Mouse (Mus musculus) embryonic stem cell, embryonic (primary cell): ENCODE results near the gene Edem3.

ENCODE experiments used
- CTCF ChIA-PET, 4 experiments: fragments of 300-600 bp in 2 of 4; fragments of 350-600 bp in 2 of 4; sonication (Branson Sonifier 250); formaldehyde crosslinking; loops; one replicate each; lab custom pipeline; 2022; ENCODE audit warnings: inconsistent platforms in 2 of 4; lab: Charles Lee
- POLR2A ChIA-PET, 4 experiments: fragments of 300-600 bp in 2 of 4; fragments of 350-600 bp in 2 of 4; sonication (Branson Sonifier 250); formaldehyde crosslinking; loops; one replicate each; lab custom pipeline; 2022; ENCODE audit warnings: antibody characterized with exemption in 4 of 4, inconsistent platforms in 1 of 4; lab: Charles Lee

The Edem3 gene

DNA sequence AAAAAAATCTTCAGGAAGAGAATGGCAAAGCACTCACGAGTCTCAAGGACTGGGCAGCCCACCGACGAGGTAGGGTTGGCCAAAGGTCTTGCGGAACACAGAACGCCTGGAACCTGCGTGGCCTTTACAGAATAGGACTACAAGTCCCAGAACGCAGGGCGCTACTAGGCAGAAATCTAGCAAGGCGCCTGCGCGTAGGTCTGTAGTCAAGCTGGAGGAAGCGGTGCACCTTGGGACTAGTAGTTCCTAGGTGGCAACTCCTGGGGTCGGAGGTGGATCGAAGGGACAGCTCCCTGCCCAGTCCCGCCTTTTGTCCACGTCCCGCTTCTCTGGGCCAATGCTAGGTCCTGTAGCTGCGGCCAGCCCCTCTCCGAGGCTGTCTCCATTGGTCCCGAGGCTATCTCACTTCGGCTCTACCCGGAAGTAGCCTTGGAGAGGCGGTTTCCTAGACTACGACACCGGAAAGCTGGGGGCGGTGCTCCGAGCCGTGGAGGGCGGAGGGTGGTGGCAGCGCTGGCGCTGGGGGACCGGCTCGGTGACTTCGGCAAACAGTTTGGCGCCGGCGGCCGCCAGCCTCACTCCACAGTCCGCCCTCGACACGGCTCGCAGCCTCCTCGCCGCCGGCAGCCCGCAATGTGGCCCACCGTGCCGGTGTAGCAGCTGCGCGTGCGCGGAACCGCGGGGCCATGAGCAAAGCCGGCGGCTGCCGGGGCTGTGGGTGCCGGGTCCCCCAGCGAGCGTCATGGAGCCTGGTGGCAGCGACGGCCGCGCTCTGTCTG, at the start of gene Edem3:
Gene Edem3, plus strand, starts transcription at position 491 of the 779 bp plus-strand sequence.
- CTCF ChIA-PET = interaction anchor here in 3 of 4 experiments (0.6 to 1.5 kb wide), 9 partner anchors 10 to 1548 kb away, joined by 3 to 8 read pairs (median 3); no protein-coding TSS in a partner anchor
- POLR2A ChIA-PET = interaction anchor here in 3 of 4 experiments (0.5 to 2.6 kb wide), 36 partner anchors 8 to 762 kb away, joined by 3 to 17 read pairs (median 4); partner anchors contain the start of genes Rnf2 (in 2 of the 3), Swt1 (in 2 of the 3), Trmt1l (in 2 of the 3) and 1700025G04Rik (in 1 of the 3)

DNA sequence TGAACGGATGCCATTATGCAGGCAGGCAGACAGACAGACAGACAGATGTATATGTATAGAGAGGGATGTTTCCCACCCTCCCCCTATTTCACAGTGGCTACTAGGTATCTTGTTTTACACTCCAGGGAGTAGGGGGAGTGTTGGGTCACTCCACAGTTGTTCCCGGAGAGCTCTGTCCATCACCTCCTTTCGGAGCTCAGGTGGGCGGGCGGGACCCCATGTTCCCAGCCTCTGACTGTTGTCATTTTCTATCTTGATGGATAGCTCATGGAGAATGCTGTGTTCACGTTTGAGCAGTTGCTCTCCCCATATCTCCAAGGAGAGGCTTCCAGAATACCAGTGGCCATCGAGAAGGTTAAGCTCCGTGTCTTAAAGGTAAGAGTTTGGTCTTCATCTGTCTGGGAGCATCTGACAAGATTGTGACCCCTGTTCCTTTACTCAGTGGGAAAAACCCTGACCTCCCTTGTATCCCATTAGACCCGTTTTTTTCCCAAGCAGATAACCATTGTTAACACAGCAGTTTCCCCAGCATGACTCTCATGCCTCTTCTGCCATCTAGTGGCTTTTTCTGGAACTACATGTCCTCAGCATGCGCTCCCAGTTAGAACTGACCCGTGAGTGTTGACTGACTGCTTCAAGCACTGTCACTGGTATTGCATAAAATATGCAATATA, 49.3 kb upstream of the Edem3 start:
- POLR2A ChIA-PET = interaction anchor here in 3 of 4 experiments (0.5 to 2.1 kb wide), 4 partner anchors 54 to 436 kb away, joined by 3 to 5 read pairs (median 4); no protein-coding TSS in a partner anchor
- CTCF ChIA-PET = interaction anchor here (0.6 to 3.4 kb wide), 22 partner anchors 12 to 329 kb away, joined by 3 to 21 read pairs (median 3); partner anchors contain the start of gene Rnf2 (in 1 of the 4)

DNA sequence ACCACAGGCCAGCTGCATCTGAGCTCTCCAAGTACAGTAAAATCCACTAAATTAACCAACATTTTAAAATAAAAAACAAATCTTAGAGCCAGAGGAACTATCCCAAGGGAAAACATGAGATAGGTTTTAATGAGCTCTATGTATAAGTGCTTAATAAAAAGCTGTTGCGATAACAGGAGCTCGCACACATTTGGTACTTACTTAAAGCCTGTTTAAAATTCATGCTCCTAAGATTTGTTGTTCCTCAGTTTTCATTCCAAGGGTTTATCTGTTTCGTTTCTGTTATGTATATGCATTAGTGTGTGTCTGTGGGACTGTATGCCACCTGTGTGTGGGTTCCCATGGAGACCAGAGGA, 48.8 kb upstream of the Edem3 start:
- CTCF ChIA-PET = interaction anchor here (0.5 to 3.4 kb wide), 24 partner anchors 12 to 1045 kb away, joined by 3 to 21 read pairs (median 3); partner anchors contain the start of gene Rnf2 (in 2 of the 4)
- POLR2A ChIA-PET = interaction anchor here in 2 of 4 experiments (0.9 to 1.5 kb wide), 2 partner anchors 54 to 208 kb away, joined by 3 to 4 read pairs; no protein-coding TSS in a partner anchor

DNA sequence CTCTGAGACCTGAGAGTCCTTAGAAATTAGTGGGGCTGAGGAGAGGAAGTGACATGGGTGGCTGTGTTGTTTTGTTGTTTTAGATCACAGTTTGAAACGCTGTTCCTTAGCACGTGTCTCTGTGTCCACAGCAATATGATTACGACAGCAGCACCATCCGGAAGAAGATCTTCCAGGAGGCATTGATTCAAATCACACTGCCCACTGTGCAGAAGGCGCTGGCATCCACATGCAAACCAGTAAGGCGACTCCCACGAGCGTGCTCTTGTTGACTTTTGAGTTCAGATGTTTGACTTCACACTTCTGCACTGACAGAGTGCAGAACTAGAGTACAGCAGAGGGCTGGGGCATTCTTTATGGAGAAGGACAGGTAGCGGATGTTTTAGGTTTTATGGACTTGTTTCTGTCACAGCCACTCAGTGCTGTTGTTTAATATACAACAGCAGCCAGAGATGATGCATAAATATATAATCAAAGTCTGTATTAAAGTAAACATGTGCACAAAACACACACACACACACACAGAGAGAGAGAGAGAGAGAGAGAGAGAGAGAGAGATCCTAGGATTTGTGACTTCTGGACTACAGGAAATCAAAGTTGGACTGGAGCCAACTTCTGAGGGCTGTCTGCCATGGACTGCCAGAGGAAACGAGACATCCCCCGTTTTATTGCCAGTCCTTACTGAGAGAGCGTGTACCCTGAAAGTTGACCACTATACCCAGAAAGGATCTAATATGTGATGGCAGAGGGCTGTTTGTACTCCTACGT, 46.0 kb upstream of the Edem3 start:
- ChIA-PET CTCF (no interaction called here), POLR2A (no interaction called here)

DNA sequence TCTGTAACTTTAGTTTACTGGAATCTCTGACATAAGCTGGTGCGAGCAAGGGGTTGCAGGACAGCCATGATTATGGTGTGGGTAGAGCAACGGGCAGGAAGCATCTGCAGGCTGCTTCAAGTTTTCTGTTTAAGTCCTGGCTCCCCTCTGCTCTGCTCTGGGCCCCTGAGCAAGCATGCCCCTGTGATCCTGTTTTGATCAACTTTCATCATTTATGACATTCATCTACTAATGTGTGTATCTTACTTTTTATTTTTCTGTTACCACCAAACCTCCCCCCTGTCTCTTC, 45.5 kb upstream of the Edem3 start:
- ChIA-PET CTCF (interaction anchor here in 1 of 4 experiments (0.6 kb wide), 1 partner anchor 235 kb away, joined by 4 read pairs; no protein-coding TSS in a partner anchor), POLR2A (no interaction called here)

DNA sequence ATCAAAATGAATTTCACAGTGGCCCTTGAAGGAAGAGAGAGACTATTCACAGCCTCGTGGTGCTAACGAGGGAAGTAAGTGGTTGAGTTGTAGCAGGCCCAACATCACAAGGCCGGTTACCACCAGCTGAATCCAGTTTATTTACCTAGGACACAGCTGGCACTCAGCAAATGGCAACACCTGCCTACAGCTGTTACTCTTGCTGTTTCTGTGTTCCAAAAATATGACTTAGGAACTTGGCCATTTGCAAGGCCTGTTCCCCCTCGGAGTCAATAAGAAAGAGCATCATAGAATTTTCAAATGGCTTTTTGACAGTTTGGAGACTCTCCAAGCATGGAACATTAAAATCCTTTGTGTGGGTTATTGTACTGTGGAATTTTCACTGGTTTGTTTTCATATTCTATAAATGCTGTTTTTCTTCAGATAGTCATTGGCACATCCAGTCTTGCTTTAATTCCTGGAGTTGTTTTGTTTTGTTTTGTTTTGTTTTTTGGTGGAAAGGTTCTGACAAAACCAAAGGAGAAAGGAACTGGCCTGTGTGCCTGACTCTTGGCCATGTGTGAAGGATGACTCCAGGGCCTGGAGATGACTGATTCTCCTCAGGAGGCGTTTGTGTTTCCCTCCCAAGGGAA, 44.6 kb upstream of the Edem3 start:
- CTCF ChIA-PET = no interaction called here
- POLR2A ChIA-PET = interaction anchor here in 1 of 4 experiments (0.6 kb wide), 1 partner anchor 16 kb away, joined by 4 read pairs; no protein-coding TSS in a partner anchor

DNA sequence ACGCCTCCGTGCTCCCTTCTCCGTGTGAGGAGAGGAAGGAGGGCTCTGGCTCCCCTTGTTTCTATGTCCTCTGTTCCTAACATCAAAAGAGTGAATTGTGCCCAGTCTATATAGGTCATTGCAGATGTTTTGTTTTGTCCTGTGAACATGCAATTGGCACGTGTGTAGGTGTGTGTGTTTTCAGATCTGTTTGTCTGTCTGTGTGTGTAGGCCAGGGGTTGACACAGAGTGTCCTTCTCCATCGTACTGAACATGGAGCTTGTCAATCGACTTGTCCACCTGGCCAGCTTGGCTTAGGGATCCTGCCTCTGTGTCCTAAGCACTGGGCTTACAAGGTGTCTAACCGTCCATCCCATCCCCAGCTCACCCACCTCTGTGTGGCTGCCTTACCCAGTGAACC, 44.1 kb upstream of the Edem3 start:
- ChIA-PET CTCF (no interaction called here), POLR2A (interaction anchor here in 1 of 4 experiments (0.6 kb wide), 1 partner anchor 17 kb away, joined by 4 read pairs; no protein-coding TSS in a partner anchor)

DNA sequence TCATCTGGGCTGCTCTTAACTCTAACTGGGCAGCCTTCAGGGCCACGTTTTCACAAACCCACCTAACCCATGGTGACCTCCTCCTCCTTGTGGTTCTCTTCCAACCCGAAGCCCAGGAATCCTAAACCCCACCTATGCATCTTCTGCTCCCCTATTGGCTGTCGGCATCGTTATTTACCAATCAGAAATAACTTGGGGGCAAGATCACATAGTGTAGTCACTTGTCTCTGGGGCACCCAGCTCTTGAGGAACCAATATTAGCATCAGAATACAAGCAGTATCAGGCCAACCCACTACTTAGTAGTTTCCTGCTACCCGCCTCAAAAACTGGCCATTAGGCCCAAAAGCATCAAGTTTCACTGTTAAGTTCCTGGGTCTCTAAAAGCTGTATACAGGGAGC, 42.5 kb upstream of the Edem3 start:
- ChIA-PET CTCF (interaction anchor here in 1 of 4 experiments (0.6 kb wide), 1 partner anchor 64 kb away, joined by 5 read pairs; no protein-coding TSS in a partner anchor), POLR2A (interaction anchor here in 3 of 4 experiments (0.6 to 1.5 kb wide), 7 partner anchors 42 to 620 kb away, joined by 3 to 5 read pairs (median 3); partner anchors contain the start of genes Rnf2 (in 2 of the 3) and Edem3 (in 1 of the 3))

DNA sequence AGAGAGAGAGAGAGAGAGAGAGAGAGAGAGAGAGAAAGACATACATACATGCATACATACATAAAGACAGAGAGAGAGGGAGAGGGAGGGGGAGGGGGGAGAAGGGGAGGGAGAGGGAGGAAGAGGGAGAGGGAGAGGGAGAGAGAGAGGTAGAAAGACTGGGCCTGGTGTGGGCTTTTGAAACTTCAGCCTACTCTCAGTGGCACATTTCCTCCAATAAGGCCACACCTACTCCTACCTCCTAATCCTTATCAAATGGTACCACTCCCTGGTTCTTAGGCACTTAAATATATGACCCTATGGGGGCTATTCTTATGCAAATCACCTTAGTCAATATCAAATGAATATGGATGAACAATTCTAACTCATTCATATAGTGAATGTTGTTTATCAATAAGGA, 41.5 kb upstream of the Edem3 start:
- POLR2A ChIA-PET = interaction anchor here in 2 of 4 experiments (0.6 to 1.1 kb wide), 2 partner anchors 213 to 248 kb away, joined by 3 read pairs; partner anchors contain the start of gene Rnf2 (in 1 of the 2)
- CTCF ChIA-PET = no interaction called here

DNA sequence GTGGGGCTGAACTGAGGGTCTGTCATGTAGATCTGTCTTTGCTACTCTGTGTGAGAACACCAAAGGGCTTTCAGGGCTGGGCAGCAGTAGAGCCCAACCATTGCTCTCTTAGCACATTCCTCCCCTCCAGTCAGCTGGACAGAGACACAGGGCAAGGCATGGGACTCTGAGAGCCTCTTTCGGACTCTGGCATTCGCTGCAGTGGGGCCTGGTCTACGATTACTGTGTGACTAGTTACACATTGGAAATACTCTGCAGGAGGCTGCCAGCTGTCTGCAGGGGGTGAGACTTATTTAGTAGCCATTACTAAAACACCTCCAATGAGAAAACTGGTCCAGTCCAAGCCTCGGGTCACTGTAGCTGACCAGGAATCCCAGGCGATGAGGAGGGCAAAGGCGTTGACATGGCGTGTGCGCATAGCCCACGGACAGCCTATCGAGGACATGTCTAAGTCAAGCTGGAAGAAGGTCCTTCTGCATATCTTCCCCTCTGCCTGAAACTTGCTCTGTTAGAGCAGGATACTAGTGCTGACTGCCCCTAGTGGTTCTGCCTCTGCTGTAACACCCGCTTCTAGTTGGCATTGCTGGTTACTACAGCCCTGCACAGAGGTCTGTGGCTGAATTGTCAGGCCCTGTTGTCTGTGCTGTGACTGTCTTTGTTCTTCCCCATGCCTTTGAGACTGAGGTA, 39.0 kb upstream of the Edem3 start:
- ChIA-PET POLR2A (interaction anchor here in 2 of 4 experiments (0.5 to 0.6 kb wide), 2 partner anchors 137 to 396 kb away, joined by 3 to 14 read pairs; no protein-coding TSS in a partner anchor), CTCF (interaction anchor here in 1 of 4 experiments (0.6 kb wide), 1 partner anchor 58 kb away, joined by 3 read pairs; no protein-coding TSS in a partner anchor)

DNA sequence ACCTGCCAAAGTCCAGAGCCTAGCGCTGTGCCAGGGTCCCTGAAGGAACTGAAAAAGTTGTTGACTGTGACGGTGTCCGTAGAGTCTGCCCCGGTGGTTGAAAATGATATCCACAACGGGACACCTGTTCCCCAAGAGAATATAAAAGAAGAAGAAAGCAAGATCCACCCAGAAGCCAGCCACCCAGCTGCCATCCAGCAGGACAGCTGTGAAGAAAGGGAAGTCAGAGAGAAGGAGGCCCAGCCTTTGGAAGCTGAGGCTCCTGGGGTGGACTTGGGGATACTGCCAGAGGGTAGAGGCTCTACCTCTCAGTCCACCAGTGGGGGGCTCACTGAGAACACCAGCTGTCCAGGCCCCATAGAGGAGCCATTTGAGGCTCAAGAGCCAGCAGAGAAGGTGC, 37.5 kb upstream of the Edem3 start:
- ChIA-PET POLR2A (no interaction called here), CTCF (interaction anchor here in 2 of 4 experiments (1.1 to 1.3 kb wide), 2 partner anchors 10 to 15 kb away, joined by 3 read pairs; no protein-coding TSS in a partner anchor)

DNA sequence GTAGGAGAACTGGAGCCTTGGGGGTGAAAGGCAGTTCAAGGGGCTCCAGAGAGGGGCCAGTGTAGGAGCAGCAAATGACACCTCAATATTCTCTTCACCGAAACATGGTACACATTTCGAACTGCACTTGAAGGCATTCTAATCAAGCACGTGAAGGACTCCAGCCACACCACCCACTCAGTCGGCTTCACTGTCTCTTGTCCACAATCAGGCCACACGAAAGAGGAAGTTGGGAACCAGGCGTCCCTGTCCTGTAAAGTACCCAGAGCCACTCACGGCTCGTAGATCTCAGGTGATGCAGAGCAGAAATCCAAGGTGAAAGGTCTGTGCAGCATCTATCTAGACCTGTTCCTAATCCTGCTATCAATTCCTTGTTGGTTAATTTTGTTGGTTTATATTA, 36.6 kb upstream of the Edem3 start:
- ChIA-PET CTCF (interaction anchor here in 2 of 4 experiments (0.6 to 1.1 kb wide), 2 partner anchors 16 to 257 kb away, joined by 3 to 5 read pairs; no protein-coding TSS in a partner anchor), POLR2A (no interaction called here)

DNA sequence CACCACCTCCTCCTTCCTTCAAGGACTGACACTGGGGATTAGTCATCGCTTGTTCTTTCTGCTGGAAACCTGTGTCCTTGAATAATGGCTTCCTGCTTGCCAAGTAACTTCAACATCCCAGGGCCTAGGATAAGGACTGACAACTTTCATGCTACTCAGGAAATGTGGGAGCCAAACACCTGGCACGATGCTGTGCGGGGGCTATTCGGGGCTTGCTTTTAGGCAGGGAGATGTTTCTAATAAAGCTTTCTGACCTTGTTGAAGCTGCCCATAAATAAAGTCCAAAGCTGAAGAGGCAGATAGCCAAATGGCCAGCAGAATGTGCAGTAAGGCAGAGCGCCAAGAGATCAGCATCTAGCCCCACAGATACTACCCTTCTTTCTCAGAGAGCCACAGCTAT, 35.3 kb upstream of the Edem3 start:
- ChIA-PET CTCF (no interaction called here), POLR2A (no interaction called here)

DNA sequence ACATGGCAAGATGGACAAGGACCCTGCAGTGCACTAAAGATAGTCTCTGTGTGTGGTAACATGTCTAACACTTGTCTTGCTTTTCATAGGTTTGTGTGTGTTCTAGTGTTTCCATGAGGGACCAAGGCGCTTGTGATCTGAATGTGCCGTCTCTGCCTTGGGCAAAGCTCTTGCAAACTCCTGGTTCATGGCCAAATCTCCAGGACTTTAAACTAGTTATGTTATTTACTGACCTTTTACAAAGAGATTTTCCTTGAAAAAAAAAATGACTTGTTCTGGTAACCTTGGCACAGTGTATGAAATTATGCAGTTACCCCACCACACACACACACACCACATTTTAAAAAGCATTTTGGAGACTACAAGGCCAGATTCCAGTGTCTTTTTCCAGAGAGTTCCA, 34.6 kb upstream of the Edem3 start:
- POLR2A ChIA-PET = no interaction called here
- CTCF ChIA-PET = no interaction called here

DNA sequence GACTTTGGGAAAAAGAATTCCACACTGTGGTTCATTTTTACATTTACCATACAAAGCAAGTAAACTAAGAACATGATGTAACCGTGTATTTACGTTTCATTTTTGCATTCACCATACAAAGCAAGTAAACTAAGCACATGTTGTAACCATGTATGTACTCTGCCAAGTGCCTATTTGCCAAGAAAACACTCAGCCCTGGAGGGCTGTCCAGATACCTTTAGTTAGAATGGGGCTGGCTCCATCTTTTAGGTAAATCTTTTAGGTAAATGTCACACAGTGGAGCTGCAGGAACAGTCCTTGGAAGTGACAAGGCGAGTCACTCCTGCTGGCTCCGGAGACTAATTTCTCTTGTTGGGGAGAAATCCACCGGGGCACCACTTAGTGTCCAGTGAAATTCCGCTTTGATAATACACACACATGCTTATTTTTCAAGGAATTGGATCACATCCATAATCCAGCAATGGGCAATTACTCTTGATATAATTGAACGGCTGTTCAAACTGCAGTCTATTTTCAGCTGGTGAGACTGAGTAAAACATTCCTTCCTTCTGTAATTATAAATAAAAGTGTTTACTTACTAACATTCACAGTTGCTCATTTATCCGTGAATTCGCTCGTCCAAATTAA, 33.7 kb upstream of the Edem3 start:
- ChIA-PET CTCF (interaction anchor here in 1 of 4 experiments (0.6 kb wide), 1 partner anchor 80 kb away, joined by 3 read pairs; no protein-coding TSS in a partner anchor), POLR2A (no interaction called here)

DNA sequence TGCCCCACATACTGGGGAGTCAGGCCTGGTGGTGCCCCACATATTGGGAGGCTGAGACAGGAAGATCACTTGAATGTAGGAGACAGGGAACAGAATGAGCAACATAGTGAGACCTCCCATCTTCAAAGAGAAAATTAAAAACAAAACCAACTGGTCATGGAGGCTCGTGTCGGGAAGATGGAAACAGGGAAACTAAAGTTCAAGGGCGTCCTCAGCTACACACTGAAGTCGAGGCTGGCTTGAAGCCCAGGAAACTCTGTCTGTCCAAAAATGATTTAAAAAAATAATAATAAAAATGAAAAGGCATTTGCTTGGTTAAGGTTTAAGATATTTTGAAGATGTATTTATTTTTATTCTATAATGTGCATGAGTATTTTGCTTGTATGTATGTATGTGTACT, 31.4 kb upstream of the Edem3 start:
- ChIA-PET CTCF (interaction anchor here in 1 of 4 experiments (0.6 kb wide), 1 partner anchor 675 kb away, joined by 3 read pairs; no protein-coding TSS in a partner anchor), POLR2A (no interaction called here)

DNA sequence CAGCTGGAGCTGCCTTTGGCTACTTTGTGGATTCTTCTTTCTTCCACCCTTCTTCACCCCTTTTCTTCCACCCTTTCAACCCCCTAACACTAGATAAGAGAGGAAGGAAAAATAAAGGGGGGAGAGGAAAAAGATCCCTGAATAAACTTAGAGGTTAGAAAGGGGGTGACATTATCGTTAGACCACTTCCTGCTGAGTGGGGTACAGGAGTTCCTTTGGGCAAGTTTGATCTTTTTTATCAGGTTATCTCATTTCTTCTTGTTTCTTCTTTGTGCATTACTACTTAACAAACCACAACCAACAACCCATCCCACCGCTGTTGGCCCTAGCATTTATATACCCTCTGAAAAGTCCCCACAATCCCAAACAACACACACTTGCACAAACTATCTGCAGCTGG, 29.6 kb upstream of the Edem3 start:
- POLR2A ChIA-PET = no interaction called here
- CTCF ChIA-PET = no interaction called here
